Mouse (Mus musculus): ENCODE data around the gene Cts6.
A peak's percentile ranks its signal among the peaks of the same experiment; 100 is the strongest.
"Not testable (repeated sequence)": the region's sequence is repeated elsewhere in the genome, so short reads cannot be mapped to it uniquely, and the experiment has no call there.

The Cts6 gene

DNA sequence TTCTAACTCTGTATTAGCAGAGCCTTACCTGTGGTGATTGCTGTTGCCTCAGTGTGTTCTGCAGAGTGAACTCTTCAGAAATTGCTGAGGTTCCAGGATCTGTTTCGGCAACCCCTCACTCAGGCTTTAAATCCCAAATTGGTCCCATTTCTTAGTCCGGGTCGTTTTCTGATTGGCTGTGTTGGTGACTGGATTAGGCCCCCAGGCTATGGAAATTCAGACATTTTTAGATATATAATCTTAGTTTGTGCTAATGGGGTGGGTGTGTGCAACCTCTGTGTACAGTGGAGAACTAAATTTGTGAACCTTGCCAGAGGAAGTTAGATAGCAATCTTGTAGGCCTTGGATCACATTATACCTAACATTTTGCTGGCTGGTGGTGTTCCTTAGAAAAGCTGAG, at the start of gene Cts6:
Gene Cts6 (minus strand): TSS at position 101 of the 400 bp plus-strand sequence.
- no peak for DNase-seq (ENCODE audit: low read depth)

DNA sequence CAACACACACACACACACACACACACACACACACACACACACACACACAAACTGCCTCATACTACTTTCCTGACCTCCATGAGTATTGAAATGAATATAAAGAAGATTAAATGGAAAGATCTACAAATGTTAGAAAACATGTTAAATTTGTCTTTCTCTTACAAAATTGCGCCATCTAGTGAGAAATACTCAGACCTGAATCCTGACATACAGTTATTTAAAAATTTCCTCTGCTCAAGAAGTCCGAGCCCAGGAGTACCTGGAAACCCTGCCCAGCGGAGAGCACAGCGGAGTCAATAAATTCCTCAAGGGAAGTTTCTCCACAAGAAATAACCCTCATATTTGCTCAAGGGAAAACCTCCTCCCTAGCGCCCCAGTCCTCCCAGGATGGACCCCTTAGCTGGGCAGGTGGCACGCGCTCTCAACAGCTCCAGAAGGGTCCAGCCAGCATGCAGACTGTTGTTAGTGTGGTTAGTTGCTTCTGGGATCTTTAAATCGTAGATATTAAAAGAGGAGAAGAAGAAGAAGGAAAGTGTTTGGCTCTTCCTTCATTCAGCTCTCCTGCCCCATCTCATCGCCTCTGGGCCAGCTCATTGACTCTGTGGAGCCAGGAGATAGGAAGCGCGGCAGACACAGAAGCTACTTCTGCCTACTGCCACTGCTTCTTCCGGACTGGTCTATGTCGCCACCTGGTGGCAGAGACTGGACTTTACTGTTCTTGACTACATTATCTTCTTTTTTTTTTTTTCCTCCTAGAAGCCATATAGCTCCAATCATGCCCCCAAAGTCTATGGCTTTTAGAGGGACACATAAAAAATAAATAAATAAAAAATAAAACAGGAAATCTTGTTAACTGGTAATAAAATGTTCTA, 38.1 kb upstream of the Cts6 start:
- peak; percentile 34 for DNase-seq (ENCODE audit: low read depth)

DNA sequence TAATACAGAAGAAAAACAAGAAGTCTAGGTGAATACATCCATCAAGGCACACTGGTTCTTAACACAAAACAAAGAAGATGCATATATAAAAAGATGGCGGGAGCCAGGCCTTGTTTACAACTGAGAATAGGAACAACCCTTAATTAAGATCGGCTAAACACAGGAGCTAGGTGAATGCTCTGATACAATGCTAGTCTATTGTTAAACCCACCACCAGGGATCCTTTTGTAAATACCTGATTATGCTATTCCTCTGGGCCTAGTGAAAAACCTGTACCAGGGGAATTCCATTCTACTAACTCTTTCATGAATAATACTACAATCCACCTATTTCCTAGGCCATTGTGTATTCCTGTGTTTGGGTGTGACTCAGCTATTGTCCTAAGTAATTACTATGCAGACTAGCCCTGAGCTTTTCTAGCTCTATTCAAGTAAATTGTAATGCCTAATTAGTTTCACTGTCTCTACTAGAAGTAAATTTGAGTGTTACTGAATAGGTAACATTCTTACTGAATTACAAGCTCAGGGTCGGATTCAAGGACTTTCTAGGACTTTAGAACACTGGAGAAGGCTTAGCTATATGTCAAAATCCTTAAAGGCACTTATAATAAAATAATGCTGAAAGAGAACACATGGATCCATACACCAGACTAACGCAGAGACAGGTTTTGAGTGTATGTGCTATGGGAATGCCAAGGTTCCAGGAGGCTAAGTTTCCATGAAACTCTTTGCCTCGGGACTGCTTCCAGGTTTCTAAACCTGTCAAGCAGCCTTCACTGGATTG, 17.9 kb downstream of the Cts6 start:
- not testable (repeated sequence) for DNase-seq (ENCODE audit: low read depth)

DNA sequence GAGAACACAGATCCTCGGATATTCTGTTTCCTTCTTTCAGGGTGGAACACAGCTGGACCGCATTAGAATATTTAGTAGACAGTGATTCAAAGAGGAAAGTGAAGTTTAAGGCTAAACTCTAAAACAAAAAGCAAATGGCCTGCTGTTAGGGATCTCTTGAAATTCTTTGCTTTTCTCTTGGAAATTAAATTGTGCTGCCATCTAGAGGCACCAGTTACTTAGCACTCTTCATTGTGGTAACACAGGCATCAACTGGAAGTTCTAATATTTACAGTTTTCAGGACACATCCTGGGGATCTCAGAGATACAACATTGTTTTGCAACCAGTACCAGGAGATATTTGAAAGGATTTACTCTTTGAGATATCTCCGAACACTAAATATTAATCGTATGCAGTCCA, 38.6 kb downstream of the Cts6 start:
- DNase-seq (ENCODE audit: low read depth): no peak

DNA sequence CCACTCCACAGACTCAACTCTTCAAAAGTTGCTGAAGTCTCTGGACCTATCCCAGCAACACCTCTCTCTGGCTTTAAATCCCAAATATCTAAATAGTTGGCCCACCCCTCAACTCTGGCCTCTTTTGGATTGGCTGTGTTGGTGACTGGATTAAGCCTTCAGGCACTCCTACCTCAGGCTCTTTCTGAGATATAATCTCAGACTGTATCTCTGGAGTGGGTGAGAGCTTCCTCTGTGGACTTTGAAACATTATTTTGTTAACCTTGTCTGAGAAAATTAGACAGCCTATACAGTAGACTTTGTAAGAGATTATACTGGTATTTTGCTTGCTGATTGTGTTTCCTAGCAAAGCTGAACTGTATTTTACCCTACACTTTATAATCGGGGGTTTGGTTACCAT, 39.1 kb downstream of the Cts6 start, which contains the start of gene Ctsr:
Gene Ctsr (minus strand): TSS at position 101 of the 400 bp plus-strand sequence.
- DNase-seq (ENCODE audit: low read depth): no peak

Measured in c-Kit-positive CD71-positive TER-119-negative erythroid progenitor cells, embryonic 14.5 days (primary cell).